Mouse (Mus musculus) WW6 (cell line): ENCODE data around the gene Arl6.

Experiments used
- DNase-seq: peaks from one replicate; pipeline ENCODE4 v3.0.0-alpha.2; 2013; ENCODE audit warnings: low read depth, low spot score

Gene Arl6

DNA sequence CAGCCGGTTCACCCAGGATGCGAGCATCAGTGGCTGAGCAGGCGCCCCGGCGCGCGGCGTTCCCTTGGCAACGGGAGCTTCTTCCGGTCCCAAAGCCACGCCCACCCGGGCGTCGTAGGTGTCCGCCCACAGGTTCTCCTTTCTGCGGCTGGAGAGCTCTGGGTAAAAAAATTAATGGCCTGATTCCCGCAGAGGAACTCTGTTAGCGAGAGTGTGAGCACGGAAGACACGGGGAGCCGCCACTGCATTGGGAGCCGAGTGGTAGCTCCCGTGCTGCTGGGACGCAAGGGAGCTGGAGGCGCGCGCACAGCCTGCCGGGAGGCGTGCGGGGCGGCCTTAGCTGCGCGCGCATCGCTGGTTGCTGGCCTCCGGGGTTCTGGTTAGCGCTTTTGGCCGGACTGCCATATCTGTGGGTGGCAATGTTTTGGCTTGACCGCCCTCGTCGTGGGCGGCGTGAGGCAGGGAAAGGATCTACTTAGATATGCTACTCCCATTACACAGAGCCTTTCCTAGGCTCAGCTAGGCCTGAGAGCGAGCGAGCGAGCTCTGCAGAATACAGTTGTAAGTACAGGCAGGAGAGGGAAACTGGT lies at the start of gene Arl6:
Gene Arl6, minus strand, starts transcription at position 290 of the 590 bp plus-strand sequence.
- DNase-seq: peak; percentile 80

GRCm38 (mm10) chr16:59685135-59685534 lies 45.9 kb upstream of the Arl6 start:
- no peak for DNase-seq

DNA sequence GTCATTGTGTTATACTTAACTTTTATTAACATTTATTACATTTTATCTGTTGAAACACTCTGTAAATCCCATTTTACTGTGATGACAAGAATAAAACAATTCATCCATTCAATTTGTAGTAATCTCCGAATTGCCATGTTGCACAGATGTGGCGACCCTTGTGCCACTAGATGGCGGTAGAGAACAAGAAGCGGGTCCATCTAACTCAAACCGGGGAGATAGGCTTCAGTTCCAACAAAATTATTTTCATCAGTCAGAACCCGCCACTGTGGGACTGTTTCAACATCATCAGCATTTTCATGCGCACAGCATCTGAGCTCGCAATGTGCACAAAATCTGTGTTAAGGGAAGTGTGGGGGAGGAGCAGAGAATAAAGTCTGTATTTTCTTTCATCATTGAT lies 44.2 kb upstream of the Arl6 start:
- peak; percentile 18 for DNase-seq

GRCm38 (mm10) chr16:59682216-59682891 lies 43.2 kb upstream of the Arl6 start:
- DNase-seq: no peak

GRCm38 (mm10) chr16:59666938-59667337 lies 27.7 kb upstream of the Arl6 start:
- no peak for DNase-seq

- peak; percentile 1 for DNase-seq
Measured at GRCm38 (mm10) chr16:59643766-59644165, 4.6 kb upstream of the Arl6 start.

DNA sequence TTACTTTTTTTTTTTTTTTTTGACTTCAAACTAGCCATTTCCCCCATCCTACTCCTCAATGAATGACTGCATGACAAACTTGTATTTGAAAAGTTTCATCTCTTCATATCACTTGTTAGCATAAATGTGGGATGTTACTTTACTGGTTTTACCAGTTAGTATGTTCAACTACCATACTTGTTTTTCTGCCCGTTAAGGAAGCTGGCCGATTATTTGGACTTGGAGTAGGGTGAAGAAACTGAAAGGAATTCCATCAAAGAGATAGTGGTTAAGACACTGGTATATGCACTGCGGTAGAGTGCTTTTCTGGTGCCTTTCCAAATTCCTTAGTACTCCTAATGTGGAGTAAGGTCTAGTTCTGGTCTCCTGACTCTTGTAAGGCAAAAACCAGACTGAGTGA lies 794 bp upstream of the Arl6 start:
- DNase-seq: no peak

DNA sequence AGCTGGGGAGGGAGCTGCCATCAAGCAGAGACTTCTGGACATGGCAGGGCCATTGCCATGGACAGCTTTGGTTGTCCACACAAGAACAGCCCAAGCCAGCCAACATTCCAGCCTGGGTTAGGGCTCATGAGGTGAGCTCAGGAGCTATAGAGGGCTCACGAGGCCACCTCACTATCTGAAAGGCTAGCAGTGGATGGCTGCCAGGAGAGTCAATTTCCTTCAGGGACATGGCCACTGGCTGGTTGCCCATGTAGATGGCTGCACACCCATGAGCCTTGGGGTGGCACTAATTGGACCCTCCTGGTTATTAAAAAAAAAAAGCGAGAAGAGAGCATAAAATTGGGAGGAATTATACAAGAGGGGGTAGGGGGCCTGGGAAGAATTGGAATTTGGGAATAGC lies 4.6 kb downstream of the Arl6 start:
- DNase-seq: no peak

GRCm38 (mm10) chr16:59621554-59621953 lies 17.6 kb downstream of the Arl6 start:
- DNase-seq: no peak

DNA sequence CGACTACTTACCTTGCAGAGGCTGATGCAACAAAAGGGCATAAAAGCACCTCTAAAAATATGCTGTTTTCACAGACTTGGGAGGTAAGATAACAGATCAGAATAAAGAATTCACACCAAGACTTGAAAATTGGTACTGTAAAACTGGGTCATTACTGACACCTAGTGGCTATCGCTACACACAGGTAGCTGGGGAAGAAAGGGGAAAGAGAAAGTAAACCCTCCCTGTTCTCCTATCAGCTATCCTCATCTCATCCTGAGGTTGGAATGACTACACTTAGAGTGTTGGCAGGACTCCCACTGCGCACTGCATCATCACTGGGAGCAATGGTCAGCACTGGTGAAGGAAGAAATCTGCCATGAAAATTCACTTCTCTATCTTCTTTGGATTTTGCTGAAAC lies 22.0 kb downstream of the Arl6 start:
- DNase-seq: no peak

- no peak for DNase-seq
Measured at GRCm38 (mm10) chr16:59615675-59616074, 23.5 kb downstream of the Arl6 start.

DNA sequence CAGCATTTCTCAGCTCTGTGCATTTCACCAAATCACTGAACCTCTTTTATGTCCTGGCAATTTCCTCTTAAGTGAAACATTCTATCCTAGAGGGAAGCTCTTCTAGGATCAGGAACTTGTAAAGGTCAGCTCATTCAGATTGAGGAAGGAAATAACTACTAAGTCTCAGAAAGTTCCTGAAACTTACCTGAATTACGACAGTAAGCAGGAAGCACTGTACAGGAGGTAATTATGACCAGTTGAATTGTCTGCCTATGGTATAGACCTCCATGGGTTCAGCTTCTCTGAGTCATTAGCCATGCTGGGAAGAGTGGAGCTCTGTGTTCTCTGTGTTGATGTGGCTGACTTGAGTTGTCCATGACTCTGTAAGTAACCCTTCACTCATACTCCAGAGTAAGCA lies 28.4 kb downstream of the Arl6 start:
- no peak for DNase-seq

GRCm38 (mm10) chr16:59604078-59604781 lies 35.0 kb downstream of the Arl6 start:
- no peak for DNase-seq

DNA sequence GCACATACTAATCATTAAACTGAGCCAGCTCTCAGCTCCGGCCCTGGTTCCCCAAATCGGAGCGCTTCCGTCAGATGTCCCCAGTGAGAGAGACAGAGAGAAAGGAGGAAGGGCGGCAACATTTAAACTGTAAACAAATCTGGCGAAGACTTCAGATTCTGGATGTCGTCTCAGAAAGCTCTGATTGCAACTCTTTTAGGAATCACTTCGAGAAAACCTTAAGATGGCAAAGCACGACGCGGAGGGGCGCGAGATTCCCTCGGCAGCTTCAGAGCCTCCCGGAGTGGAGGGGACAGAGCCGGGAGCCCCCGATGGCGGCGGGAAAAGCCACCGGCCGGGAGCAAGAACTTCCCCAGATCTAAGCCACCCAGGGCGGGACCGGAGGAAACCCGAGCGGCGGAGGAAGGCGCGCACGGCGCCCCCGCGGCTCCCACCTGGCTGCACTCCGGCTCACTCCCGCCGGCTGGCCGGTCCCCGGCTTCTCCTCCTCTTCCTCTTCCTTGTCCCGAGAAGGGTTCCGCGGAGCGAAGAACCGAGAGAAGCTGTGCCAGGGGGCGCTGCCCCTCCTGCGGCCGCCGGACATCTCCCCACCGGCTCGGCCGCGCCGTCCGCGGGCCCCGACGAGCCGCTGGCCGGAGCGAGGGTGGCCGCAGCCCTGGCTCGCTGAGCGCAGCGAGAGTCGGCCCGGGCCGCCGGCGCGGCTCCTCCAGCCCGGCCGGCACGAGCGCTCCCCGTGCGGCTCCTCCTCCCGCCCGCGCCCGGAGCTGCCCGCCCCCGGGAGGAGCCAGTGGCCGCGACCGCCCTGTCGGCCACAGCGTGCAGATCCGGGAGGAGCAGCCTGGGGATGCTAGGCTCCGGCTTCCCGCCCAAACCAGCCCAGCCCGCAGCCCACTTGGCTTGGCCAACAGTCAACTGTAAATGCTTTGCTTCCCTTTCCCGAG lies 38.6 kb downstream of the Arl6 start, which contains the start of gene Crybg3:
Gene Crybg3, minus strand, starts transcription at position 669 of the 941 bp plus-strand sequence.
- DNase-seq: no peak

- no peak for DNase-seq
Measured at GRCm38 (mm10) chr16:59599411-59600265, 39.6 kb downstream of the Arl6 start.

GRCm38 (mm10) chr16:59598997-59599396 lies 40.2 kb downstream of the Arl6 start:
- DNase-seq: no peak

DNA sequence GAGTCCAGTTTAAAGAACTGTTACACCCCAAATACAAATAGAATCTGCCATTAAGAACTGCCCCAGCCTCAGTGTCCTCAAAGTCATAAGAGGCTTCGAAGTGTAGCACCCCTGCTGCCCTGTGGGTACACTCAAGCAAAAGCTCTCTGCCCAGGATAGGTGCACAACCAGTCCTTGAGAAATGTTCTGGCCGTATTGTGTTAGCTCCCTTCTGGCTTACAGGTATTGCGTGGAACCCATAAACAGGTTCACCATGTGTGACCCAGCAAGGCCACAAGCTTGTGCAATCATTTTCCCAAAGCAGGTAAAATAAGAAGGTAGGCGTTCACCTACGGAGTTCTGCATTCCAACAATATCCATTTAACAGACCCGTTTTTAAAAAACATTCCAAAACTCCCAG lies 41.9 kb downstream of the Arl6 start:
- no peak for DNase-seq

DNA sequence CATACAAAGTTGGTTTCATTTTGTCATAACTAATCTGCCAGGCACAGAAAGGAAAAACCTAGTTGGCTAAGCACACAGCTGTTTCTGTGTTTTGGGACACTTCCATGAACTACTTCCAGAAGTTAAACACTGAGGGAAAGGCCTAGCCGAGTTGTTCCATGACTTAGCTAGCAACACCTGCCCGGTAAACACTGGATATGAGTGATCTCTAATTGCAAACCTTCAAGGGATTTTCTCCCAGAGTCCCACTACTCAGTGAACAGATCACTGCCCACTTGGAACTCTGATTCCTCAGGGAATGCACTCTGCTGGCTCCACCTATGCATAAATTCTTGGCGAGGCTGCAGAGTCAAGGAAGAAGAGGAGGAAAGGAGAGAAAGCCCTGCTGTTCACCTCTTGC lies 44.5 kb downstream of the Arl6 start:
- DNase-seq: no peak

- DNase-seq: no peak
Measured at GRCm38 (mm10) chr16:59590790-59591189, 48.4 kb downstream of the Arl6 start.

DNA sequence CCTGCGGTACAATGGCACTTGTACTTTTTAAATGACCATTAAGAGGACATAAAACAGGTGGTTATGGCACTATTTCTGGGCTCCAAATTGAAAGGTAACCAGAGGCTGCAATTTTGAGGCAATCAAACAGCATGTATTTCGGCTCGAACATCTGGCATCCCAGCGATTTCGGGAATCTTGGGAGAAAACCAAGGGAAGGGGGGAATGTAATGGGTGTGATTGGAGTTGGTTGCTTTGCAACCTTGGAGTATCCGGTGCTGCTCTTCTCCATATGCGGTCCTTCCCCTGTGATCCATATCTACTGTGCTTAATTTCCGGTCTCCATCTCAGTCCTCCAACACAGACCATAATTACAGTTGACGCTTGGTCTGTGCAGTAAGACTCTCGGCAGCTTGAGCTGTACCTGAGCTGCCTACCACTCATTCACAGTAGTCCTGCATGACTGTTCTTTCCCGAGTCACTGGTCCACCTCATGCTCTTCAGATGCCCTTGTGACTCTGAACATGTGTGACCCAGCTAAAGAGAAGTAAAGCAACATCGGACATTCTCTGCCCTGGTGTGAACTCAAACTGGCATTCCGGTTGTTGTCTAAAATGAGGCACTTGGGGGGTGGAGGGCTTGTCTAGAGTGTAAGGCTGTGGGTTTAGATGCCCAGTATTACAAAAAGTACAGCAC lies 50.7 kb downstream of the Arl6 start:
- no peak for DNase-seq
